Mouse (Mus musculus) T-cell, adult 2 months (primary cell): Measurements from ENCODE around the gene Krt12.
A peak's percentile ranks its signal among the peaks of the same experiment; 100 is the strongest.

Experiments
- DNase-seq: peaks from one replicate; pipeline ENCODE4 v3.0.0; 2022; ENCODE audit warnings: low spot score

Krt12 gene

GRCm38 (mm10) chr11:99422159-99422558 lies at the start of gene Krt12:
Krt12 (minus strand) TSS chr11:99422259.
- DNase-seq, result no peak

GRCm38 (mm10) chr11:99469228-99469627 lies 47.2 kb upstream of the Krt12 start:
- DNase-seq, result no peak

- DNase-seq, result no peak
These were observed 46.5 kb upstream of the Krt12 start for GRCm38 (mm10) chr11:99468566-99468965.

GRCm38 (mm10) chr11:99466316-99466715 lies 44.3 kb upstream of the Krt12 start:
- DNase-seq, result no peak

GRCm38 (mm10) chr11:99464836-99465235 lies 42.8 kb upstream of the Krt12 start:
- DNase-seq, result peak; percentile 47

GRCm38 (mm10) chr11:99463155-99463554 lies 41.1 kb upstream of the Krt12 start:
- peak; percentile 22 for DNase-seq

- DNase-seq, result no peak
These were observed 39.7 kb upstream of the Krt12 start for GRCm38 (mm10) chr11:99461736-99462135.

GRCm38 (mm10) chr11:99458887-99459286 lies 36.8 kb upstream of the Krt12 start:
- DNase-seq, result no peak

- no peak for DNase-seq
These were observed 32.7 kb upstream of the Krt12 start for GRCm38 (mm10) chr11:99454759-99455158.

GRCm38 (mm10) chr11:99454044-99454443 lies 32.0 kb upstream of the Krt12 start:
- no peak for DNase-seq

GRCm38 (mm10) chr11:99448769-99449168 lies 26.7 kb upstream of the Krt12 start:
- no peak for DNase-seq

- no peak for DNase-seq
These were observed 19.2 kb upstream of the Krt12 start for GRCm38 (mm10) chr11:99441220-99441619.

GRCm38 (mm10) chr11:99439465-99439864 lies 17.4 kb upstream of the Krt12 start:
- DNase-seq, result no peak

GRCm38 (mm10) chr11:99437972-99438371 lies 15.9 kb upstream of the Krt12 start, which contains the start of gene Krt20:
Krt20 (minus strand) TSS chr11:99438150.
- DNase-seq, result no peak

GRCm38 (mm10) chr11:99436625-99437024 lies 14.6 kb upstream of the Krt12 start:
- no peak for DNase-seq

GRCm38 (mm10) chr11:99430670-99431069 lies 8.6 kb upstream of the Krt12 start:
- DNase-seq, result no peak

GRCm38 (mm10) chr11:99420586-99420985 lies 1.5 kb downstream of the Krt12 start:
- no peak for DNase-seq

GRCm38 (mm10) chr11:99417819-99418218 lies 4.2 kb downstream of the Krt12 start:
- no peak for DNase-seq

GRCm38 (mm10) chr11:99416902-99417301 lies 5.2 kb downstream of the Krt12 start:
- DNase-seq, result no peak

GRCm38 (mm10) chr11:99414463-99415147 lies 7.5 kb downstream of the Krt12 start:
- no peak for DNase-seq

- DNase-seq, result no peak
These were observed 8.8 kb downstream of the Krt12 start for GRCm38 (mm10) chr11:99413247-99413646.

GRCm38 (mm10) chr11:99406186-99406585 lies 15.9 kb downstream of the Krt12 start:
- DNase-seq, result no peak

- no peak for DNase-seq
These were observed 22.0 kb downstream of the Krt12 start for GRCm38 (mm10) chr11:99399956-99400549.

- no peak for DNase-seq
These were observed 23.2 kb downstream of the Krt12 start for GRCm38 (mm10) chr11:99398832-99399231.
